Mouse (Mus musculus) limb, embryonic 14.5 days (tissue): ENCODE results near the gene Wars. TPM values are rescaled to one million over a fixed set of nuclear protein-coding genes. Genes with fewer than 3 reads are reported as not detected.
"Not testable (repeated sequence)": the region's sequence is repeated elsewhere in the genome, so short reads cannot be mapped to it uniquely, and the experiment has no call there.

Experiments
- ATAC-seq: fragments of 200-750 bp; cut with Nextera tagmentation; 2 replicates; pipeline ENCODE4 v1.8.0; 2017; ENCODE audit warnings: low read depth, moderate number of reproducible peaks, moderate TSS enrichment; ENCODE audit not compliant: low FRiP score
- DNase-seq: peaks from one replicate; pipeline ENCODE4 v3.0.0-alpha.2; 2015; ENCODE audit warnings: low spot score
- H3K27ac ChIP-seq: fragments of 300-500 bp; sonication (generic); replicated peaks from 2 replicates; pipeline ENCODE4 v1.5.1; 2014; ENCODE audit warnings: low read depth, mild to moderate bottlenecking, low read length, moderate library complexity, mixed read lengths
- H3K27me3 ChIP-seq: fragments of 300-500 bp; sonication (generic); 2 replicates; pipeline ENCODE4 v1.6.1; 2014; ENCODE audit warnings: low read length, mixed read lengths; ENCODE audit not compliant: control insufficient read depth, insufficient read depth
- H3K36me3 ChIP-seq: fragments of 300-500 bp; sonication (generic); 2 replicates; pipeline ENCODE4 v1.6.1; 2014; ENCODE audit warnings: mild to moderate bottlenecking, low read length, moderate library complexity, mixed read lengths; ENCODE audit not compliant: control insufficient read depth, insufficient read depth
- H3K4me1 ChIP-seq: fragments of 300-500 bp; sonication (generic); 2 replicates; pipeline ENCODE4 v1.6.1; 2014; ENCODE audit warnings: antibody characterized with exemption, low read length, mixed read lengths; ENCODE audit not compliant: control insufficient read depth, insufficient read depth
- H3K4me2 ChIP-seq: fragments of 300-500 bp; sonication (generic); replicated peaks from 2 replicates; pipeline ENCODE4 v1.6.1; 2014; ENCODE audit warnings: low read depth, mild to moderate bottlenecking, low read length, moderate library complexity; ENCODE audit not compliant: severe bottlenecking
- H3K4me3 ChIP-seq: fragments of 300-500 bp; sonication (generic); replicated peaks from 2 replicates; pipeline ENCODE4 v1.5.1; 2014; ENCODE audit warnings: low read length
- H3K9ac ChIP-seq: fragments of 300-500 bp; sonication (generic); 2 replicates; pipeline ENCODE4 v1.6.1; 2014; ENCODE audit warnings: mild to moderate bottlenecking, low read depth, low read length, moderate library complexity; ENCODE audit not compliant: severe bottlenecking
- H3K9me3 ChIP-seq: fragments of 300-500 bp; sonication (generic); 2 replicates; pipeline ENCODE4 v1.6.1; 2016; ENCODE audit warnings: low read length; ENCODE audit not compliant: control insufficient read depth
- POLR2A ChIP-seq: fragments of 200-500 bp; IDR thresholded peaks from 2 replicates; pipeline ENCODE4 v1.8.0; 2012; ENCODE audit warnings: inconsistent platforms, mild to moderate bottlenecking, moderate library complexity, borderline replicate concordance; ENCODE audit not compliant: insufficient read depth, insufficient read length; ENCODE audit errors: extremely low read depth
- WGBS: fragments of 180-500 bp; shearing (Covaris S2); extraction: QIAGEN DNeasy Blood & Tissue Kit; methylation state at CpG from one replicate; pipeline ENCODE4 v1.1.7; 2014; 5-methylcytosine and 5-hydroxymethylcytosine counted together
- polyA plus RNA-seq, 2 experiments: library from polyadenylated mRNA; depleted of rRNA in 1 of 2; stranded (reverse) in 1 of 2; unstranded in 1 of 2; fragments of >200 nt; fragmentation: Nextera tagmentation in 1 of 2; extraction: Ambion mirVana in 1 of 2; gene quantifications; 2 replicates each; pipeline versions ENCODE4 v1.2.1 to v1.2.3; 2012 to 2014

Wars gene
- polyA plus RNA-seq, 2 experiments, result 65.6 to 67.6 TPM

- H3K9ac ChIP-seq, result no peak overlapping the region
- no peak overlapping the region for H3K4me3 ChIP-seq
- no peaks in the 10 kb centered on the region for H3K4me1 ChIP-seq
- H3K9me3 ChIP-seq, result no peaks in the 10 kb centered on the region
- ATAC-seq (no peak), DNase-seq (no peak)
- 83% methylated on average over 8 of the region's 8 CpGs for WGBS
- no peak overlapping the region for H3K27ac ChIP-seq
- no peaks in the 10 kb centered on the region for H3K27me3 ChIP-seq
- no peak for TF ChIP-seq POLR2A
- H3K36me3 ChIP-seq, result no peaks in the 10 kb centered on the region
- H3K4me2 ChIP-seq, result no peak overlapping the region
Observed at GRCm38 (mm10) chr12:108850886-108851285, 43.1 kb downstream of the Wars start.

DNA sequence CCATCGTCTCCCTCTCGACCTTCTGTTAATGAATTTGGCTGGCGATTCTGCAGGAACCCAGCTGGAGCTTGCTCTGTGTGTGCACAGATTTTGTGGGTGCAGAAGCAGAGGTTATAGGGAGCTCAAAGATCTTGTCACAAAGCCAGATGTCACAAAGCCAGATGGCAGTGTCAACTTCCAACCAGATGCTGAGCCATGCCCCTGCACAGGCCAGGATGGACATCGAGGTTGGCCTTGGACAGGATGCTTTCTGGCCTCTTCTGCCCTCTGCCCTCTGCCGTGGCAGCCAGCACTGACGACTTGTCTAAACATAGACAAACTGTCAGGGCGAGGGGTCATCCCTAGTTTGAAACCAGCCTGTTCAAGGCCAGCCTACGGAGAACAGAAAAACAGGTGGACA lies 43.8 kb downstream of the Wars start:
- Histone ChIP-seq H3K27ac (no peak overlapping the region), H3K36me3 (peaks cover 2% of the 10 kb centered on the region; the same call in 1 of the 2 replicates), H3K27me3 (no peaks in the 10 kb centered on the region), H3K9ac (no peak overlapping the region), H3K9me3 (no peaks in the 10 kb centered on the region), H3K4me3 (no peak overlapping the region), H3K4me2 (no peak overlapping the region), H3K4me1 (no peaks in the 10 kb centered on the region)
- WGBS, result 60% methylated on average over 8 of the region's 8 CpGs
- no peak for TF ChIP-seq POLR2A
- ATAC-seq (no peak), DNase-seq (no peak)

DNA sequence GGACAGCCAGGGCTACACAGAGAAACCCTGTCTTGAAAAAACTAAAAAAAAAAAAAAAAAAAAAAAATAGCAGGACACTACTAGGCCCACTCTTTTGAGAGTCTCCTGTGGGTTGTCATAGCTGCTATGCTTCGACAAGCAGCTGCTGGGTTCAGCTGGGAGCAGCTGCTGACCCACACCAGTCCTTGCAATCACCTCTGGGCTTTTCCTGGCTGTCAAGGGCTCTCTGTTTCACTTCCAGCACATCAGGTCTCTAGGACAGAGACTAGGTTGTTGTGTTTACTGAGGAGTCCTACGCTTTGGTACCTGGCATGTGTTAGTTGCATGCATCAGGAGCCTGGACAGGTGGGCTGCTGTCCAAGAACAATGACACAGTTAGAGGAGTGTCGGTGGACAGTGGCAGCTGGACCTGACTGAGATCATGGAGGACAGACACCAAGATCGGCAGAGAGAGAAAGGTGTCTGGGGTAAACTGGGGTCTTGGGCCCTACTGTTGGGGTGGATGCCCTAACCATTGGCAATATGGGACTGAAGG lies 44.4 kb downstream of the Wars start:
- 85% methylated on average over 4 of the region's 4 CpGs for WGBS

DNA sequence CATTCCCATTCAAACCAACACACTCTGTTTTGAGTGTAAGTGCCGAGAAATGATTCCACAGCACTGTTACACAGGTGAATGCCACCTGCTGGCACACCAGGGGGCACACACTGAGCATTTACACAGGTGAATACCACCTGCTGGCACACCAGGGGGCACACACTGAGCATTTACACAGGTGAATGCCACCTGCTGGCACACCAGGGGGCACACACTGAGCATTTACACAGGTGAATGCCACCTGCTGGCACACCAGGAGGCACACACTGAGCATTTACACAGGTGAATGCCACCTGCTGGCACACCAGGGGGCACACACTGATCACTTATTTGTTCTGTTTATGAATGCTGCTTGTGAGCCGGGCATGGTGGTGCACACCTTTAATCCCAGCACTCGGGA lies 45.9 kb downstream of the Wars start:
- H3K4me1 ChIP-seq, ATAC-seq, DNase-seq, H3K4me2 ChIP-seq, H3K9ac ChIP-seq, H3K4me3 ChIP-seq, H3K27me3 ChIP-seq, H3K9me3 ChIP-seq, H3K27ac ChIP-seq: not testable (repeated sequence)
- H3K36me3 ChIP-seq, result peaks cover 20% of the 10 kb centered on the region
- WGBS, result 82% methylated on average over 3 of the region's 3 CpGs

More for the DNA sequence above, 44.4 kb downstream of the Wars start:
- Histone ChIP-seq H3K9me3 (no peaks in the 10 kb centered on the region), H3K27me3 (no peaks in the 10 kb centered on the region), H3K36me3 (peaks cover 8% of the 10 kb centered on the region; the same call in 1 of the 2 replicates), H3K4me1 (no peaks in the 10 kb centered on the region), H3K4me3 (no peak overlapping the region), H3K4me2 (no peak overlapping the region), H3K27ac (no peak overlapping the region), H3K9ac (no peak overlapping the region)
- ATAC-seq (no peak), DNase-seq (no peak)
- no peak for TF ChIP-seq POLR2A

DNA sequence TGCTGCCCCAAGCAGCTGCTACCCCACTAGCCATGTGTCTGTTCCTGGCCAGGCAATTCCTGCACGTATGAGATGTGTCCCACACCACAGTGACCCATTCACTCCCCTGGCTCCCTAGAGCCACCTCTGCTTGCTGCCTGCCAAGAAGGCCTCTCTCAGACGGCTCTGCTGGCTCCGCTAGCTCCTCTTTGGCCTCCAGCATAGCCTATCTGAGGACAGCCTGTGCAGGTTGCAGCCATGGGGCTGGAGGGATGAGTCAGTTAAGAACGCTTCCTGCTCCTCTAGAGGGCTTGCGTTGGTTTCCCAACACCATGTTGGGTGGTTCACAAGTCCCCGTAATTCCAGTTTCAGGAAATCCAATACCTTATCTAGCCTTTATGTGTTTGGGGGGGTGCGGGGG lies 51.3 kb downstream of the Wars start:
- no peak overlapping the region for H3K4me3 ChIP-seq
- no peak overlapping the region for H3K27ac ChIP-seq
- DNase-seq (no peak), ATAC-seq (no peak)
- H3K4me1 ChIP-seq, result peaks cover 7% of the 10 kb centered on the region
- no peaks in the 10 kb centered on the region for H3K9me3 ChIP-seq
- H3K36me3 ChIP-seq, result peaks cover 40% of the 10 kb centered on the region
- TF ChIP-seq POLR2A, result no peak
- H3K9ac ChIP-seq, result no peak overlapping the region
- WGBS, result 90% methylated on average over 7 of the region's 7 CpGs
- H3K27me3 ChIP-seq, result no peaks in the 10 kb centered on the region
- no peak overlapping the region for H3K4me2 ChIP-seq

- WGBS, result 90% methylated on average over 6 of the region's 6 CpGs
- H3K9ac ChIP-seq, result no peak overlapping the region
- no peak for DNase-seq
- H3K36me3 ChIP-seq, result peaks cover 40% of the 10 kb centered on the region
- H3K4me3 ChIP-seq, result no peak overlapping the region
- no peak for TF ChIP-seq POLR2A
- no peaks in the 10 kb centered on the region for H3K9me3 ChIP-seq
- H3K27me3 ChIP-seq, result no peaks in the 10 kb centered on the region
- no peak for ATAC-seq
- no peak overlapping the region for H3K27ac ChIP-seq
- peaks cover 18% of the 10 kb centered on the region for H3K4me1 ChIP-seq
- H3K4me2 ChIP-seq, result no peak overlapping the region
Observed at GRCm38 (mm10) chr12:108841181-108841580, 52.8 kb downstream of the Wars start.
